Mouse (Mus musculus) intestine, embryonic 16.5 days (tissue): ENCODE measurements around the gene Med12l. TPM values are rescaled to one million over a fixed set of nuclear protein-coding genes. Genes with fewer than 3 reads are reported as not detected.
"Not testable (repeated sequence)": the region's sequence is repeated elsewhere in the genome, so short reads cannot be mapped to it uniquely, and the experiment has no call there.

Experiments
- ATAC-seq: fragments of 200-750 bp; cut with Nextera tagmentation; 2 replicates; pipeline ENCODE4 v1.8.0; 2017; ENCODE audit warnings: moderate TSS enrichment, moderate library complexity
- H3K27ac ChIP-seq: fragments of 300-500 bp; sonication (generic); 2 replicates; pipeline ENCODE4 v1.5.1; 2014; ENCODE audit warnings: mild to moderate bottlenecking, low read length
- H3K27me3 ChIP-seq: fragments of 300-500 bp; sonication (generic); replicated peaks from 2 replicates; pipeline ENCODE4 v1.6.1; 2014; ENCODE audit warnings: low read length, control low read depth, mixed read lengths; ENCODE audit not compliant: control insufficient read depth, insufficient read depth
- H3K36me3 ChIP-seq: fragments of 300-500 bp; sonication (generic); 2 replicates; pipeline ENCODE4 v1.6.1; 2014; ENCODE audit warnings: low read length, control low read depth; ENCODE audit not compliant: control insufficient read depth, insufficient read depth
- H3K4me1 ChIP-seq: fragments of 300-500 bp; sonication (generic); 2 replicates; pipeline ENCODE4 v1.6.1; 2014; ENCODE audit warnings: low read length, control low read depth, mixed read lengths; ENCODE audit not compliant: control insufficient read depth, insufficient read depth
- H3K4me2 ChIP-seq: fragments of 300-500 bp; sonication (generic); 2 replicates; pipeline ENCODE4 v1.6.1; 2014; ENCODE audit warnings: low read depth, low read length, control low read depth
- H3K4me3 ChIP-seq: fragments of 300-500 bp; sonication (generic); 2 replicates; pipeline ENCODE4 v1.5.1; 2014; ENCODE audit warnings: mild to moderate bottlenecking, low read length
- H3K9ac ChIP-seq: fragments of 300-500 bp; sonication (generic); 2 replicates; pipeline ENCODE4 v1.6.1; 2014; ENCODE audit warnings: low read depth, low read length
- H3K9me3 ChIP-seq: fragments of 300-500 bp; sonication (generic); 2 replicates; pipeline ENCODE4 v1.6.1; 2016; ENCODE audit warnings: low read length, control low read depth; ENCODE audit not compliant: control insufficient read depth
- WGBS: fragments of 180-500 bp; shearing (Covaris S2); extraction: QIAGEN DNeasy Blood & Tissue Kit; methylation state at CpG from one replicate; pipeline ENCODE4 v1.1.7; 2014; 5-methylcytosine and 5-hydroxymethylcytosine counted together
- polyA plus RNA-seq: library from polyadenylated mRNA; unstranded; fragments of >200 nt; fragmentation: Nextera tagmentation; extraction: Ambion mirVana; gene quantifications from 2 replicates; pipeline ENCODE4 v1.2.1, GENCODE M21; 2015

The Med12l gene
- polyA plus RNA-seq, 1 experiment from 2014 or later = 0.65 TPM

DNA sequence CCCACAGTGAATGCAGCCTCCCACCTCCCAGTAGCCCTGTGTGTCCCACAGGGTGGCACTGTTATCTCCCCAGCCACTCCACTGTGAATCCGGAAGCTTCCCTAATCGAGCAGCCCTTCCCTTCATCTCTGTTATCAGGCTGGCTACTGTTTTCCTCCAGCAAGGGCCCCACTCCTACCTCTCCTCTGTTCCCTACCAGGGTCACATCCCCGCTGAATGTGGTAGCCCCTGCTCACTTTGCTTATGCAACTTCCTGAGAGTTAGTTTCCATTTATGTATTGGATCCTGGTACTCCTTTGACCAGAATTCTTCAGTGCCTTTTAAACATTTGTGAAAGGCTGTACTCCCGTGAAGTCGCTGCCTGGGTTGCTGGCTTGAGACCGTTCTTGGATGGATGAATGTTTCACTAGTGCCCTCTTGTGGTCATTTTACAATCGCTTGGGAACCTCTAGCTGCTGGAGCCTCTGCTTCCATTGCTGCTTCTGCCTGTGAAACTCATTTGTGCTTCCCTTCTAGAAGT, 53.5 kb downstream of the Med12l start:
- H3K36me3 ChIP-seq = no peaks in the 10 kb centered on the region
- peak; percentile 77 for ATAC-seq
- no peaks in the 10 kb centered on the region for H3K27me3 ChIP-seq
- 2% methylated on average over 7 of the region's 7 CpGs for WGBS
- no peaks in the 10 kb centered on the region; the same call in 1 of the 2 replicates for H3K4me1 ChIP-seq
- H3K9ac ChIP-seq = no peak overlapping the region
- H3K4me2 ChIP-seq = peak overlapping the region; percentile 30; the same call in 1 of the 2 replicates
- no peak overlapping the region for H3K27ac ChIP-seq
- H3K4me3 ChIP-seq = peak overlapping the region; percentile 16; the same call in 1 of the 2 replicates
- H3K9me3 ChIP-seq = no peaks in the 10 kb centered on the region

DNA sequence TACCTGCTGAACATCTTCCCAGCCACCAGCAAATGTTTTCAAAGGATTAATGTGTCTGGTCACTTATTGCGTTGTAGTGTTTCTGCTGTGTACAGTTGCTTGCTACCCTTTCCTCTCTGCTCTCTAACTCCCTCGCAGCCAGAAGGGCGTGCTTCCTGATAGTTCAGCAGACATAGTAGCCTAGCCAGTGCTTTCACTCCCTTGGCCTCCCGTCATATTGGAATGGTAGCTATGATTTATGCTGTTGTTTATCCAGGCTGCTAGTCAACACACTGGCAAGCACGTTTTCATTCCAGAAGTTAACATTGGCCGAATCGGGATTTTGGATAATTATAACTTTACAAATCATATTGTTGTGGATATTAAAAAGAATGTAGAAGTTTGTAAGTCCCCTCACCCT, 54.5 kb downstream of the Med12l start:
- Histone ChIP-seq H3K27me3 (no peaks in the 10 kb centered on the region), H3K27ac (no peak overlapping the region), H3K36me3 (no peaks in the 10 kb centered on the region), H3K4me3 (no peak overlapping the region), H3K9me3 (no peaks in the 10 kb centered on the region), H3K4me2 (no peak overlapping the region), H3K4me1 (no peaks in the 10 kb centered on the region; the same call in 1 of the 2 replicates), H3K9ac (no peak overlapping the region)
- ATAC-seq = no peak
- whole genome bisulfite sequencing = 77% methylated on average over 7 of the region's 7 CpGs

GRCm38 (mm10) chr3:59062141-59062540, 56.5 kb downstream of the Med12l start:
- H3K27ac ChIP-seq = no peak overlapping the region
- WGBS = 63% methylated on average over 5 of the region's 5 CpGs
- H3K36me3 ChIP-seq = no peaks in the 10 kb centered on the region
- no peak overlapping the region for H3K9ac ChIP-seq
- no peaks in the 10 kb centered on the region for H3K27me3 ChIP-seq
- H3K9me3 ChIP-seq = no peaks in the 10 kb centered on the region
- no peak for ATAC-seq
- H3K4me3 ChIP-seq = no peak overlapping the region
- H3K4me2 ChIP-seq = no peak overlapping the region
- H3K4me1 ChIP-seq = no peaks in the 10 kb centered on the region; the same call in 1 of the 2 replicates

DNA sequence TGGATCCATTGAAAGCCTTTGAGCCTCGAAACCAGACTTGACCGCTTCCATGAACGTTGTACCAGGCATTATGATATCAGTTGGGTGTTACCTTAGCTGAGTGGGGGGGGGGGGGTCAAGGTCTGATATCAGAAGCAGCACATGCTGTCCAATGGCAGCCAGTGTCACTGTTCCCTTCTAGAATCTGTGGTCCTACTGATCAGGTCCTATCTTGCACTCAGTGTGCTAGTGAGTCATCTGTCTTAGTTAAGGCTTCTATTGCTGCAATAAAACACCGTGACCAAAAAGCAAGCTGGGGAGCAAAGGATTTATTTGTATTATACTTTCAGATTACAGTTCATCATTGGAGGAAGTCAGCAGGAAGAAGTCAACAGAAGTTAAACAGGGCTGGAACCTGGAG, 57.8 kb downstream of the Med12l start:
- peak; percentile 88 for ATAC-seq
- no peaks in the 10 kb centered on the region for H3K9me3 ChIP-seq
- no peak overlapping the region for H3K27ac ChIP-seq
- H3K4me2 ChIP-seq = no peak overlapping the region
- 75% methylated on average over 4 of the region's 4 CpGs for WGBS
- no peak overlapping the region for H3K4me3 ChIP-seq
- H3K36me3 ChIP-seq = no peaks in the 10 kb centered on the region
- H3K4me1 ChIP-seq = no peaks in the 10 kb centered on the region; the same call in 1 of the 2 replicates
- H3K27me3 ChIP-seq = no peaks in the 10 kb centered on the region
- H3K9ac ChIP-seq = no peak overlapping the region

- no peak for ATAC-seq
These were observed 60.3 kb downstream of the Med12l start for GRCm38 (mm10) chr3:59065937-59066336.

DNA sequence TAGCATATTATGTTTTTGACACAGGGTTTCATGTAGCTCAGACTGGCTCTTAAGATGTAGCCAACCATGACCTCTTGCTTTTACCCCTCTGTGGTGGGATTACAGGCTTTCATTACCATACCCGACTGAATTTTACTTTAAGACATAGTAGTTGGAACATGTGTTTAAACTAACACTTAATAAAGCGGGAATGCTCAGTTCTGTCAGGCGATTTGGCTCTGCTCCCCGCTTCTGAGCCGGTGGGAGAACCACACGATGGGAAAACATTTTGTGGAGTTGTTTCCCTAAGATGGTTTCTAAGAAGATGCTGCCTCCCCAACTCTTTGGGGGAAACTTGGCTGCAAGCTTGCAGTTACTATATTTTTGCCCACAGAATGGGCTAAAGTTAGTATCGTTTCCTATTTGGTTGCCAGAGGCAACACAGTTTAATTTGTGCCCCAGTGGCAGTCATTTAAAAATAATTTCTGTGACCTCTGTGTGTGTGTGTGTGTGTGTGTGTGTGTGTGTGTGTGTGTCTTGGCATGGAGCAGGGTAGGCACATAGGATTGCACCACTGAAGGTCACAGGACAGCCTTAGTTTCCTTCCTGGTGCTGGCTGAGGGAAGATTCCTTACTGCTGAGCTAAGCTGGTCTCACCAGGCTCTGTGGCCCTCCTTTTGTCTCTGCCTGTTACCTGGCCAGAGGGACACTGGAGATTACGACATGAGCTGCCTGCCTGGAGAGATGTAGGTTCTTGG, 61.1 kb downstream of the Med12l start:
- ATAC-seq = no peak
- no peaks in the 10 kb centered on the region for H3K27me3 ChIP-seq
- no peak overlapping the region for H3K27ac ChIP-seq
- no peak overlapping the region for H3K4me2 ChIP-seq
- no peak overlapping the region for H3K4me3 ChIP-seq
- H3K9me3 ChIP-seq = no peaks in the 10 kb centered on the region
- H3K36me3 ChIP-seq = no peaks in the 10 kb centered on the region
- 73% methylated on average over 8 of the region's 8 CpGs for WGBS
- H3K4me1 ChIP-seq = no peaks in the 10 kb centered on the region; the same call in 1 of the 2 replicates
- no peak overlapping the region for H3K9ac ChIP-seq

More at GRCm38 (mm10) chr3:59065937-59066336, 60.3 kb downstream of the Med12l start:
- Histone ChIP-seq H3K9ac (no peak overlapping the region), H3K4me1 (no peaks in the 10 kb centered on the region; the same call in 1 of the 2 replicates), H3K27me3 (no peaks in the 10 kb centered on the region), H3K27ac (no peak overlapping the region), H3K4me2 (no peak overlapping the region), H3K4me3 (no peak overlapping the region), H3K9me3 (no peaks in the 10 kb centered on the region), H3K36me3 (no peaks in the 10 kb centered on the region)
- WGBS = 89% methylated on average over 3 of the region's 3 CpGs

- H3K9me3 ChIP-seq, ATAC-seq, H3K9ac ChIP-seq, H3K27me3 ChIP-seq, H3K4me3 ChIP-seq, H3K4me1 ChIP-seq, H3K27ac ChIP-seq, H3K4me2 ChIP-seq, H3K36me3 ChIP-seq: not testable (repeated sequence)
- 73% methylated on average over 1 of the region's 1 CpGs for WGBS
These were observed 63.4 kb downstream of the Med12l start for GRCm38 (mm10) chr3:59069071-59069470.

DNA sequence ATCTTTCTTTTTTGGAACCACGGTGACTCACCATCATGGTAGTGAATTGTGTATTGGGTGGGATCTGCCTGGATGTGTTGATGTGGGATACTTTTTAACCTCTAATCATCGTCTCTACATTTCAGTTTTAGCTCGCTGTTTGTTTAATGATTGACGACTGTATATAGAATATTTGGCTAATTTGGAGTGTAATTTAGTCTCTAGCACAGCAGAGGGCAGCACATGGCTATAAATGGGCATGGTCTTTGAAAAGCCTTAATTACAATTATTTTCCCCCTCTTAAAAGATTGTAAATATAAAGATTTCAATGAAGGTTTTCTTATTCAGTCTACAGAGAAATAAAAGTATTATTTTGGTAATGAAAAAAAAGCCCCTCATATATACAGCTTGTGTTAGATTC, 71.7 kb downstream of the Med12l start:
- H3K9ac ChIP-seq = no peak overlapping the region
- H3K27ac ChIP-seq = no peak overlapping the region
- peaks cover 9% of the 10 kb centered on the region; the same call in 1 of the 2 replicates for H3K4me1 ChIP-seq
- no peaks in the 10 kb centered on the region for H3K27me3 ChIP-seq
- no peak overlapping the region for H3K4me2 ChIP-seq
- no peak overlapping the region for H3K4me3 ChIP-seq
- WGBS = 45% methylated on average over 4 of the region's 4 CpGs
- H3K36me3 ChIP-seq = no peaks in the 10 kb centered on the region
- no peak for ATAC-seq
- no peaks in the 10 kb centered on the region for H3K9me3 ChIP-seq

DNA sequence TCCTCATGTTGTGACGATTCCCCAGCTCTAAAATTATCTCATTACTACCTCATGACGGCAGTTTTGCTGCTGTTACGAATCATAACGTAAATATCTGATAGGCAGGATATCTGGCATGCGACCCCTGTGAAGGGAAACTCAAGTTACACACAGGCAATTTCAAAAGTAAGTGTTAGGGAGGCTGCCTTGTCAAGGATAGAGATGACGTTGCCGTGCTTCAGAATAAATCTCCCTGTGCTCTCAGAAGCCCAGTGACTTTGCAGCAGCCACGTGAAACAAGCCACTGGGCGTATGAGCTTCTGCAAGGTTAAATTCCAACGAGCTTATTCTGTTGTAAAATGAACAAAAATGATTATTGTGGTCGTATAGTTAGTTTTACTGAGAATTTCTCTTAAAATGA, 73.0 kb downstream of the Med12l start:
- 61% methylated on average over 11 of the region's 11 CpGs for WGBS
- no peaks in the 10 kb centered on the region for H3K27me3 ChIP-seq
- H3K4me3 ChIP-seq = no peak overlapping the region
- no peak overlapping the region for H3K9ac ChIP-seq
- no peaks in the 10 kb centered on the region for H3K36me3 ChIP-seq
- no peak overlapping the region for H3K4me2 ChIP-seq
- no peaks in the 10 kb centered on the region for H3K9me3 ChIP-seq
- H3K27ac ChIP-seq = no peak overlapping the region
- H3K4me1 ChIP-seq = peaks cover 9% of the 10 kb centered on the region; the same call in 1 of the 2 replicates
- no peak for ATAC-seq
